Mouse (Mus musculus) kidney, embryonic 16.5 days (tissue): Measurements from ENCODE around the gene Fam184b. TPM values are rescaled to one million over a fixed set of nuclear protein-coding genes. Genes with fewer than 3 reads are reported as not detected.

Experiments used
- ATAC-seq: fragments of 200-750 bp; cut with Nextera tagmentation; 2 replicates; pipeline ENCODE4 v1.8.0; 2017; ENCODE audit warnings: moderate TSS enrichment; ENCODE audit not compliant: low FRiP score, low TSS enrichment
- H3K27ac ChIP-seq: fragments of 300-500 bp; sonication (generic); 2 replicates; pipeline ENCODE4 v1.5.1; 2014; ENCODE audit warnings: low read length
- H3K27me3 ChIP-seq: fragments of 300-500 bp; sonication (generic); 2 replicates; pipeline ENCODE4 v1.6.1; 2014; ENCODE audit warnings: low read length, control low read depth, mixed read lengths; ENCODE audit not compliant: insufficient read depth
- H3K36me3 ChIP-seq: fragments of 300-500 bp; sonication (generic); 2 replicates; pipeline ENCODE4 v1.6.1; 2014; ENCODE audit warnings: low read length, control low read depth, mixed read lengths; ENCODE audit not compliant: insufficient read depth
- H3K4me1 ChIP-seq: fragments of 300-500 bp; sonication (generic); 2 replicates; pipeline ENCODE4 v1.6.1; 2014; ENCODE audit warnings: low read length, control low read depth, mixed read lengths; ENCODE audit not compliant: insufficient read depth
- H3K4me2 ChIP-seq: fragments of 300-500 bp; sonication (generic); replicated peaks from 2 replicates; pipeline ENCODE4 v1.6.1; 2014; ENCODE audit warnings: low read depth, low read length
- H3K4me3 ChIP-seq: fragments of 300-500 bp; sonication (generic); 2 replicates; pipeline ENCODE4 v1.5.1; 2014; ENCODE audit warnings: mild to moderate bottlenecking, low read length
- H3K9ac ChIP-seq: fragments of 300-500 bp; sonication (generic); replicated peaks from 2 replicates; pipeline ENCODE4 v1.6.1; 2014; ENCODE audit warnings: low read length
- H3K9me3 ChIP-seq: fragments of 300-500 bp; sonication (generic); 2 replicates; pipeline ENCODE4 v1.6.1; 2016; ENCODE audit warnings: low read length, control low read depth
- WGBS: fragments of 180-500 bp; shearing (Covaris S2); extraction: QIAGEN DNeasy Blood & Tissue Kit; methylation state at CpG from one replicate; pipeline ENCODE4 v1.1.7; 2014; 5-methylcytosine and 5-hydroxymethylcytosine counted together
- polyA plus RNA-seq: library from polyadenylated mRNA; unstranded; fragments of >200 nt; fragmentation: Nextera tagmentation; extraction: Ambion mirVana; gene quantifications from 2 replicates; pipeline ENCODE4 v1.2.1, GENCODE M21; 2015

Gene Fam184b
- polyA plus RNA-seq, 1 experiment from 2014 or later, result 1.5 TPM

DNA sequence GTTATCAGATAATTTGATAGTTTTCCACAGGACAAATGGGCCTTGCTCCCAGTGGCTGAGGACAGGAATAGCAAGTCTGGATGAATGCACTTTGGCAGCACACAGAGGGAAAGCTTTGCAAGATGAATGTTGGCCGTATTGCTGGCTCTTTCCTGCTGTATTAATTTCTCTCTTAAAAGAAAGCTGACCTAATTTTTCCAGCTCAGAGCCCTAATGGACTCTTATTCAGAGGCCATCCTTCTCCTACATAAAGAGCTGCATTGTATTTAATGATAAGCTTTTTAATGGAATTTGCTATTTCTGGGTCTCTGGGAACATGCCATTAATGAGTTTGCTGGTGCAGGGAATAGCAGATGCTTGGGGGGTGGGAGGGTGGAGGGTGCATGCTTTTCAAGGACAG is 11.6 kb downstream of the Fam184b start:
- Histone ChIP-seq H3K27ac (no peak overlapping the region), H3K4me1 (no peaks in the 10 kb centered on the region), H3K9me3 (peaks cover 20% of the 10 kb centered on the region), H3K4me3 (no peak overlapping the region), H3K36me3 (no peaks in the 10 kb centered on the region), H3K27me3 (no peaks in the 10 kb centered on the region), H3K9ac (no peak overlapping the region), H3K4me2 (no peak overlapping the region)
- no peak for ATAC-seq
- WGBS, result 35% methylated on average over 1 of the region's 1 CpGs

DNA sequence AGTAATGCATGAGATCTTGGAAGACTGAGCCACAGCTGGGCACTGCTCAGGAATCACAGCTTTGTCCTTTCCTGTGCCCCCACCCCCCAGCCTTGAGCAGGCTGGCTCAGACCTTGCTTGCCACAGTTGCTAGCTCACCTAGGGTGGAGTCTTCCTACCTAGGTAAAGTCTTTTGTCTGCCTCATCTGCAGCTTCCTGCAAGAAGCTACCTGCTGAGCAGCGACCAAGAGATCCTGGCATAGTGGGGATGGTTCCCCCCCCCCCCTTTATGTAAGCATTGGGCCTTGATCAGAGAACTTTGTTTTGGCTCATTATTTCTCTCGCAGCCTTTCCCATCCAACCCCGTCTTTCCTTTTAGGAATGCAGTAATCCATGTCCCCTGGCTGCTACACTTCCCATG is 17.9 kb downstream of the Fam184b start:
- Histone ChIP-seq H3K36me3 (no peaks in the 10 kb centered on the region), H3K9me3 (peaks cover 18% of the 10 kb centered on the region), H3K9ac (no peak overlapping the region), H3K4me1 (no peaks in the 10 kb centered on the region), H3K4me2 (no peak overlapping the region), H3K4me3 (no peak overlapping the region), H3K27me3 (no peaks in the 10 kb centered on the region), H3K27ac (no peak overlapping the region)
- no peak for ATAC-seq
- 43% methylated on average over 3 of the region's 3 CpGs for WGBS

DNA sequence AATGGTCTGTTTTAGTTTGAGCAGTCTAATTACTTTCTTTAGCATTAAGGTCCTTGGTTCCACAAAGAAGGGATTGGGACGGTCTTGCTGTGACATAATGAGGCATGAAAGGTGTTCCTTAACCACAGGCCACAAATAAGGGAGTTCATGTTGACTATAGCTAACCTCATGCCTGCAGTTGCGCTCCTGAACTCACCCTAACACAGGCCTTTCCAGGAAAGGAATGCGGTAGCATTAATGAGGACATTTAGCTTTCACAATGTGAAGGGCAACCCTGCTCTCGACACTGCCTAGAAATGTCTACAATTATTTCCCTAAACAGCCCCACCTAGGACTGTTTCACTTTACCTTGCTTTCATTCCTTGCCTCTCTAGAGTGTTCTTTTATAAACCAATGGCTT is 40.4 kb downstream of the Fam184b start:
- H3K4me1 ChIP-seq, result no peaks in the 10 kb centered on the region
- no peaks in the 10 kb centered on the region for H3K36me3 ChIP-seq
- no peak for ATAC-seq
- no peak overlapping the region for H3K27ac ChIP-seq
- 79% methylated on average over 4 of the region's 4 CpGs for WGBS
- no peak overlapping the region for H3K4me3 ChIP-seq
- no peak overlapping the region for H3K4me2 ChIP-seq
- H3K27me3 ChIP-seq, result no peaks in the 10 kb centered on the region
- no peaks in the 10 kb centered on the region for H3K9me3 ChIP-seq
- no peak overlapping the region for H3K9ac ChIP-seq

DNA sequence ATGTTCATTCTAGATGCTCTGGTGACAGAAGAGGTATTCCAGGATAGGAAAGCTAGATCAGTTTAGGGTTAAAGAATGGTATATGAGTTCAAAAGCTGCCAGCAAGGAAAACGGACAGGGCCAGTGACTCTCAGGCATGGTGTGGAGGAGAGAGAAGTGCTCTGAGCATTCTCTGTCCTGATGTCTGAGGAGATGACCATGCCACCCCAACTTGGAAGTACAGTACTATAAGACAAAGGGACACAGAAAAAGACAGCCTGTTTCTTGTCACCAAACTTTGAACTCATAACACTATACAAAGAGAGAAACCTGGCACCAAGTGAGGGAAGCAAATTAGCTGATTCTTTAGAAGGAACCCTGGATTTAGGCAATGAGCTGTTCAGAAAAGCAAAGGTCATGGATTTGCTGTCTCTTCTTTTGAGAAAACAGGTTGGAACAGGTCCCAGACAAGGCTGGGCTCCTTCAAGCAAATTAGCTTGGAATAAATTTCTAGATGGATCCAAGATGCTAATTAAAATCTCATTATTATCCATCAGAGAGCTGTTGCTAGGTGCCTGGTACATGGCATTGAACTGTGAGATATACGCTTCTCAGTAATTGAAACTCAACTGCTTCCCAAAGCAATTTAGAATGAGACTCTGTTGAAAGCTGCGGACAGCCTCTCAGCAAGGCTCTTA is 43.9 kb downstream of the Fam184b start:
- Histone ChIP-seq H3K27me3 (no peaks in the 10 kb centered on the region), H3K9ac (no peak overlapping the region), H3K4me2 (no peak overlapping the region), H3K36me3 (no peaks in the 10 kb centered on the region), H3K9me3 (no peaks in the 10 kb centered on the region), H3K4me3 (no peak overlapping the region), H3K4me1 (no peaks in the 10 kb centered on the region), H3K27ac (no peak overlapping the region)
- ATAC-seq, result no peak
- WGBS, result 84% methylated on average over 3 of the region's 3 CpGs

DNA sequence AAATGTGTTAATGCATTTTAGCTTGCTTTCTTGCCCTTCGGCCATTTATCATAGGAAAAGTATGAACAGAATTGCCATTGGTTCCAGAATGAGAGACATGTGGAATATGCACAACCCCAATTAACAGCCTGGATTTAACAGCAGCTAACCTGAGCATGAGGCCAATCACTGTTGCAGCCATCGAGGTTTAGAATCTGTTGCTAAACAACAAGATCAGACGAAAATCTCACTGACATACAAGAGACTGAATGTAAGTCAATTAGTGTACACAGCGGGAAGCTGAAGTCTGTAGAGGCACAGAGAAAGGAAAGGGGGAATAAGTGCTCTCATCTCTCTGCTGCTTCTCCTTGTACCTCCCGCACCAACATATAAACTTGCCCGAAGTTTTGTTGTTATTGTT is 46.1 kb downstream of the Fam184b start:
- ATAC-seq, result no peak
- WGBS, result 86% methylated on average over 6 of the region's 6 CpGs
- no peaks in the 10 kb centered on the region for H3K4me1 ChIP-seq

DNA sequence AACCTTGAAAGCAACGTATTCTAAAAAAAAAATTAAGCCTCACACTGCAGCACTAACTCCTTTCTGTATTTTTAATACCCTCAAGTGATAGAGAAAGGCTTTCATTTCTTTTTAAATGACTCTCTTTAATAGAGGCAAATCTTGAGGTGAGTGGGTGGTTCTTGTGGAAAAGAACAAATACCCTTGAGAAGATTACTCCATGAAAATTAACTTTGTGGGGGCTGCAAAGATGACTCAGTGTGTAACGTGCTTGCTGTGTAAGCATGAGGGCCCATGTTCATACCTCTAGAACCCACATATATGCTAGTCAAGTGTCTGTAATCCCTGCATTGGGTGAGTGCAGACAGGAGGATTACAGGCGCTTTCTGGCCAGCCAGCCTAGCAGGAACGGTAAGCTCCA is 49.3 kb downstream of the Fam184b start:
- no peak overlapping the region for H3K9ac ChIP-seq
- no peak overlapping the region for H3K4me2 ChIP-seq
- 0 out of 2 replicates have a peak, but pooled peaks cover 4% of the 10 kb centered on the region for H3K9me3 ChIP-seq
- 87% methylated on average over 4 of the region's 4 CpGs for WGBS
- H3K36me3 ChIP-seq, result no peaks in the 10 kb centered on the region
- H3K4me3 ChIP-seq, result no peak overlapping the region
- no peaks in the 10 kb centered on the region for H3K4me1 ChIP-seq
- H3K27me3 ChIP-seq, result no peaks in the 10 kb centered on the region
- ATAC-seq, result no peak
- H3K27ac ChIP-seq, result no peak overlapping the region

More for the DNA sequence above, 46.1 kb downstream of the Fam184b start:
- Histone ChIP-seq H3K4me2 (no peak overlapping the region), H3K27ac (no peak overlapping the region), H3K27me3 (no peaks in the 10 kb centered on the region), H3K36me3 (no peaks in the 10 kb centered on the region), H3K9ac (no peak overlapping the region), H3K9me3 (no peaks in the 10 kb centered on the region), H3K4me3 (no peak overlapping the region)

DNA sequence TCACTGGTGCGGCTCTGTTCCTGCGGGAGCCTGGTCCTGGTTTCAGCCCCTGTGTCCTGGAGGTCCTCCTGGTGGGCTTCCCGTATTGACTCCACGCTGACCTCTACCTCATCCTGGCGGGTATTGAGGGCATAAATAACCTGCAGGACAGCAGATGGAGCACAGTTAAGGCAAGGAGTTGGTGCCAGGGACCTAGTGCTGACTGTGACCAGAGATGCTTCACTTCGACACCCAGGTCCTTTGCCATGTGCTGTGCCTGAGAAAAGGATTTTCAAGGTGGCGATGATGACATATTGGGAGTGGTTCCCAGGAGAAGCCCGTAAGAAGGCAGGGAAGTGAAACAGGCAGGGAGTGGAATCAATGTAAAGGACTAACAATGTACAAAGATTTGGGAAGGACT is 54.8 kb downstream of the Fam184b start:
- Histone ChIP-seq H3K36me3 (no peaks in the 10 kb centered on the region), H3K27me3 (no peaks in the 10 kb centered on the region), H3K9ac (no peak overlapping the region), H3K4me1 (no peaks in the 10 kb centered on the region), H3K27ac (no peak overlapping the region), H3K9me3 (0 out of 2 replicates have a peak, but pooled peaks cover 4% of the 10 kb centered on the region), H3K4me2 (no peak overlapping the region), H3K4me3 (no peak overlapping the region)
- no peak for ATAC-seq
- 79% methylated on average over 8 of the region's 8 CpGs for WGBS

DNA sequence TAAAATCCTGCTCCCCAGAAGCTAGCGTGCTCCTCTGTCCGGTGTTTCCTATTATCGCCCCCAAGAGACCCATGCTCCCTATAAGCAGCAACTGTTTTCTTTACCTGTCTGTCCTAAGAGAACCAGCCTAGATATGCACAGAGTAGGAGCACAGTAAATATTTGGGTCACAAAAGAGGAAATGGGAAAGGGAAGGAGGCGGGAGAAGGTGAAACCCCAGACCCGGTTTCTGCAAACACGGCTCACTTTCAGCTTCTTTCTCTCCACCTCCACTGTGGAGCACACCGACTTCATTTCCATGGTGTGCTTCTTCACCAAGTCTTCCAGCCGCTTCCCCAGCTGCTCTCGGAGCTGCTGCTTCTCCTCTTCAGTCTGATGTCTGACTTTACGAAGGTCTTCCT is 59.1 kb downstream of the Fam184b start:
- H3K9me3 ChIP-seq, result no peaks in the 10 kb centered on the region
- H3K4me2 ChIP-seq, result no peak overlapping the region
- no peak overlapping the region for H3K4me3 ChIP-seq
- no peaks in the 10 kb centered on the region for H3K36me3 ChIP-seq
- no peak overlapping the region for H3K27ac ChIP-seq
- no peak overlapping the region for H3K9ac ChIP-seq
- no peaks in the 10 kb centered on the region for H3K4me1 ChIP-seq
- 72% methylated on average over 10 of the region's 10 CpGs for WGBS
- ATAC-seq, result no peak
- H3K27me3 ChIP-seq, result no peaks in the 10 kb centered on the region

DNA sequence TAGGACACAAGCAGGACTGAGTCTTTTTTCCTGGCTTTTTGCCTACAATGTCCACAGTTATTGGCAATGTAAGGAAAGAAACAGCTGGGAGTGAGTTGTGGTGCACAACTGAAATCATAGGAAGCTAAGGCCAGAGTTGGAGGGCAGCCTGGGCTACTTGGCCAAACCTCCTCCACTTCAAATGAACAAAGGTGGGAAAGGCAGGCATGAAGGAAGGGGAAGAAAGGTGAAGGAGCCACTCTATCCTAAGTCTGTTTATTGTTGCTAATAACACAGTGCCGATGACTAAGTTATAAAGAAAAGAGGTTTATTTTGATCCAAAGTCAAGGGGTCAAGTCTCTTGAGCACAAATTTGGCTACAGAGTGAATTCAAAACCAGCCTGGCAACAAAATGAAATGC is 62.0 kb downstream of the Fam184b start:
- H3K27ac ChIP-seq, result no peak overlapping the region
- no peak overlapping the region for H3K4me2 ChIP-seq
- no peak overlapping the region for H3K9ac ChIP-seq
- no peaks in the 10 kb centered on the region for H3K9me3 ChIP-seq
- no peaks in the 10 kb centered on the region for H3K4me1 ChIP-seq
- no peaks in the 10 kb centered on the region for H3K36me3 ChIP-seq
- no peak overlapping the region for H3K4me3 ChIP-seq
- H3K27me3 ChIP-seq, result no peaks in the 10 kb centered on the region
- ATAC-seq, result no peak
- 71% methylated on average over 1 of the region's 1 CpGs for WGBS

DNA sequence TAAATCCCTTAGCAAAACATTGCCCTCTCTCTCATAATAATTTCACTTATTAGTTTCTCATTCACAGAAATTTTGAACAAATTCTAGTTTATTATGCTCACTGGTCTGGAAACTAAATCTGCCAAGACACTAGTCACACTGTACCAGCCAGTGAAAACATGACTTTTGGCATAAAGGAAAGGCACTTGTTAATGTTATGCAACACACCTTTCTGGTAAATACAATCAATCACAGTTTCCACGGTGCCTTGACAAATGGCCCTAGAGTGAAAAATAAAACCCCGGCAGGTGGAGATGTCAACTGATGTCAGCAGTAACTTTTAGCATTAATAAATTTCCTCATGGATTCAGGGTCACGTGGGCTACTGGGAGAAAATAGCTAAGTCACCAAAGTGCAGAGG is 62.7 kb downstream of the Fam184b start:
- no peaks in the 10 kb centered on the region for H3K4me1 ChIP-seq
- no peaks in the 10 kb centered on the region for H3K27me3 ChIP-seq
- no peak overlapping the region for H3K4me2 ChIP-seq
- H3K4me3 ChIP-seq, result no peak overlapping the region
- ATAC-seq, result no peak
- 22% methylated on average over 3 of the region's 3 CpGs for WGBS
- no peak overlapping the region for H3K27ac ChIP-seq
- no peak overlapping the region for H3K9ac ChIP-seq
- H3K9me3 ChIP-seq, result no peaks in the 10 kb centered on the region
- no peaks in the 10 kb centered on the region for H3K36me3 ChIP-seq
